Mouse (Mus musculus) intestine, embryonic 16.5 days (tissue): Measurements from ENCODE around the gene Adh7. TPM values are rescaled to one million over a fixed set of nuclear protein-coding genes. Genes with fewer than 3 reads are reported as not detected.

ENCODE experiments used
- ATAC-seq: fragments of 200-750 bp; cut with Nextera tagmentation; 2 replicates; pipeline ENCODE4 v1.8.0; 2017; ENCODE audit warnings: moderate TSS enrichment, moderate library complexity
- H3K27ac ChIP-seq: fragments of 300-500 bp; sonication (generic); 2 replicates; pipeline ENCODE4 v1.5.1; 2014; ENCODE audit warnings: mild to moderate bottlenecking, low read length
- H3K27me3 ChIP-seq: fragments of 300-500 bp; sonication (generic); replicated peaks from 2 replicates; pipeline ENCODE4 v1.6.1; 2014; ENCODE audit warnings: low read length, control low read depth, mixed read lengths; ENCODE audit not compliant: control insufficient read depth, insufficient read depth
- H3K36me3 ChIP-seq: fragments of 300-500 bp; sonication (generic); 2 replicates; pipeline ENCODE4 v1.6.1; 2014; ENCODE audit warnings: low read length, control low read depth; ENCODE audit not compliant: control insufficient read depth, insufficient read depth
- H3K4me1 ChIP-seq: fragments of 300-500 bp; sonication (generic); 2 replicates; pipeline ENCODE4 v1.6.1; 2014; ENCODE audit warnings: low read length, control low read depth, mixed read lengths; ENCODE audit not compliant: control insufficient read depth, insufficient read depth
- H3K4me2 ChIP-seq: fragments of 300-500 bp; sonication (generic); 2 replicates; pipeline ENCODE4 v1.6.1; 2014; ENCODE audit warnings: low read depth, low read length, control low read depth
- H3K4me3 ChIP-seq: fragments of 300-500 bp; sonication (generic); 2 replicates; pipeline ENCODE4 v1.5.1; 2014; ENCODE audit warnings: mild to moderate bottlenecking, low read length
- H3K9ac ChIP-seq: fragments of 300-500 bp; sonication (generic); 2 replicates; pipeline ENCODE4 v1.6.1; 2014; ENCODE audit warnings: low read depth, low read length
- H3K9me3 ChIP-seq: fragments of 300-500 bp; sonication (generic); 2 replicates; pipeline ENCODE4 v1.6.1; 2016; ENCODE audit warnings: low read length, control low read depth; ENCODE audit not compliant: control insufficient read depth
- WGBS: fragments of 180-500 bp; shearing (Covaris S2); extraction: QIAGEN DNeasy Blood & Tissue Kit; methylation state at CpG from one replicate; pipeline ENCODE4 v1.1.7; 2014; 5-methylcytosine and 5-hydroxymethylcytosine counted together
- polyA plus RNA-seq: library from polyadenylated mRNA; unstranded; fragments of >200 nt; fragmentation: Nextera tagmentation; extraction: Ambion mirVana; gene quantifications from 2 replicates; pipeline ENCODE4 v1.2.1, GENCODE M21; 2015

The Adh7 gene
- polyA plus RNA-seq, 1 experiment from 2014 or later: 0.24 TPM

- WGBS: 90% methylated on average over 9 of the region's 9 CpGs
- Histone ChIP-seq H3K4me3 (no peak overlapping the region), H3K9me3 (no peaks in the 10 kb centered on the region), H3K9ac (no peak overlapping the region), H3K4me1 (0 out of 2 replicates have a peak, but pooled peaks cover under 1% of the 10 kb centered on the region), H3K27ac (no peak overlapping the region), H3K4me2 (no peak overlapping the region), H3K27me3 (no peaks in the 10 kb centered on the region), H3K36me3 (no peaks in the 10 kb centered on the region)
- no peak for ATAC-seq
Observed at GRCm38 (mm10) chr3:138282556-138282955, 65.0 kb downstream of the Adh7 start.

Other genes with a start within 250 kb of the Adh7 start
- 35.8 and 41.6 TPM in 2 replicates for gene Dapp1, start 236.2 kb upstream of the Adh7 start, polyA plus RNA-seq
- 0.15 and 0.18 TPM in 2 replicates for gene 1110002E22Rik, start 152.7 kb upstream of the Adh7 start, polyA plus RNA-seq
- 0.17 TPM in 1 of 2 replicates, not detected in the other for gene Gm5105, start 150.4 kb upstream of the Adh7 start, polyA plus RNA-seq
- 9.2 and 9.4 TPM in 2 replicates for gene Trmt10a, start 74.3 kb upstream of the Adh7 start, polyA plus RNA-seq
- 405 and 573 TPM in 2 replicates for gene Mttp, start 72.8 kb upstream of the Adh7 start, polyA plus RNA-seq
- 0.24 TPM in 1 of 2 replicates, not detected in the other for gene 4930579F01Rik, start 23.9 kb upstream of the Adh7 start, polyA plus RNA-seq
- 734 and 860 TPM in 2 replicates for gene Adh1, start 43.2 kb downstream of the Adh7 start, polyA plus RNA-seq
- 1.5 and 1.8 TPM in 2 replicates for gene Adh6a, start 95.5 kb downstream of the Adh7 start, polyA plus RNA-seq
- gene Adh6b, start 124.0 kb downstream of the Adh7 start, polyA plus RNA-seq: 0.15 TPM in 1 of 2 replicates, not detected in the other
- gene Adh4, start 197.7 kb downstream of the Adh7 start, polyA plus RNA-seq: 0.20 and 0.54 TPM in 2 replicates
- 220 and 233 TPM in 2 replicates for gene Adh5, start 225.3 kb downstream of the Adh7 start, polyA plus RNA-seq